Mouse (Mus musculus) bone marrow, adult 2 months (tissue): ENCODE results near the gene Rpl14.

ENCODE experiments used
- CTCF ChIP-seq: fragments of 200-500 bp; IDR thresholded peaks from 2 replicates; pipeline ENCODE4 v1.5.1; 2011; ENCODE audit warnings: low read length, control low read depth; ENCODE audit not compliant: control insufficient read depth, insufficient read depth
- POLR2A ChIP-seq: fragments of 200-500 bp; IDR thresholded peaks from 2 replicates; pipeline ENCODE4 v1.6.1; 2011; ENCODE audit warnings: low read depth, mild to moderate bottlenecking, control low read depth, low read length, borderline replicate concordance; ENCODE audit not compliant: control insufficient read depth

DNA sequence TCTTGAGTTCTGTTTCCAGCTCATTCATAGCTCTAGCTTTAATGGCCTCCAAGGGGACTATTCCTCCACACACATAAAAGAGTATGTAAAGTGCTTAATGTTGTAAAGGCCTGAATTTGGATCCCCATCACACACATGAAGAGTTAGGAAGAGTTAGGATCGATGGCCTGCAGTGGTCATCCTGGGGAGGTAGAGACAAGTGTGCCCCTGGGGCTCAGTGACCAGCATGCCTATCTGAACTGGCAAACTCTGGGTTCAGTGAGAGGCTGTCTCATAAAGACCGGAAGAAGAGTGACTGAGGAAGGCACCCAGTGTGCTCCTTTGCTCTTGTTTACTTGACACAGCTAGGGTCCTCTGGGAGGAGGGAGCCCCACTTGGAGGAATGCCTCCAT is 914 bp upstream of the Rpl14 start:
- TF ChIP-seq CTCF (no peak), POLR2A (no peak)
